Mouse (Mus musculus): ENCODE data around the gene Ubb. TPM values are rescaled to one million over a fixed set of nuclear protein-coding genes. Genes with fewer than 3 reads are reported as not detected.

Ubb gene
- polyA plus RNA-seq, 1 experiment from 2014 or later, result 1,645 TPM

GRCm38 (mm10) chr11:62568300-62568699, 17.3 kb downstream of the Ubb start:
- no peak for ATAC-seq (ENCODE audit: low read depth)
- H3K4me1 ChIP-seq (ENCODE audit: control insufficient read depth, low read depth, low read length), result no peaks in the 10 kb centered on the region
- no peak overlapping the region for H3K4me3 ChIP-seq (ENCODE audit: low read depth, low read length)
- H3K4me2 ChIP-seq (ENCODE audit: low read depth, low read length), result no peak overlapping the region
- H3K9ac ChIP-seq (ENCODE audit: low read depth, low read length), result no peak overlapping the region
- no peaks in the 10 kb centered on the region for H3K36me3 ChIP-seq (ENCODE audit: control insufficient read depth, insufficient read depth)
- whole genome bisulfite sequencing (ENCODE audit: insufficient replicate concordance), result 38% methylated on average over 3 of the region's 3 CpGs
- no peaks in the 10 kb centered on the region for H3K27me3 ChIP-seq (ENCODE audit: control insufficient read depth, insufficient read depth, low read depth, low read length)
- no peaks in the 10 kb centered on the region for H3K9me3 ChIP-seq (replicated peaks; ENCODE audit: control insufficient read depth, low read length)
- no peak overlapping the region for H3K27ac ChIP-seq (ENCODE audit: low read length)

- ATAC-seq (ENCODE audit: low read depth), result no peak
- Histone ChIP-seq H3K4me2 (ENCODE audit: low read depth, low read length) (peak within 1 kb of the TSS; percentile 96), H3K9ac (ENCODE audit: low read depth, low read length) (peak within 1 kb of the TSS; percentile 63), H3K9me3 (replicated peaks; ENCODE audit: control insufficient read depth, low read length) (no peaks in the 10 kb centered on the region), H3K36me3 (ENCODE audit: control insufficient read depth, insufficient read depth) (no peaks in the 10 kb centered on the region), H3K4me1 (ENCODE audit: control insufficient read depth, low read depth, low read length) (peaks cover 23% of the 10 kb centered on the region), H3K4me3 (ENCODE audit: low read depth, low read length) (peak within 1 kb of the TSS; percentile 67), H3K27ac (ENCODE audit: low read length) (no peak within 1 kb of the TSS), H3K27me3 (ENCODE audit: control insufficient read depth, insufficient read depth, low read depth, low read length) (no peaks in the 10 kb centered on the region)
- WGBS (ENCODE audit: insufficient replicate concordance), result 44% methylated on average over 6 of the region's 6 CpGs
These were observed 23.2 kb downstream of the Ubb start, which contains the start of gene Trpv2 for GRCm38 (mm10) chr11:62573959-62574702. Gene Trpv2, plus strand, starts transcription at chr11:62574486.

- Histone ChIP-seq H3K9ac (ENCODE audit: low read depth, low read length) (no peak overlapping the region), H3K27ac (ENCODE audit: low read length) (no peak overlapping the region), H3K4me1 (ENCODE audit: control insufficient read depth, low read depth, low read length) (peaks cover 23% of the 10 kb centered on the region), H3K4me2 (ENCODE audit: low read depth, low read length) (peak overlapping the region; percentile 96), H3K27me3 (ENCODE audit: control insufficient read depth, insufficient read depth, low read depth, low read length) (no peaks in the 10 kb centered on the region), H3K4me3 (ENCODE audit: low read depth, low read length) (no peak overlapping the region), H3K36me3 (ENCODE audit: control insufficient read depth, insufficient read depth) (no peaks in the 10 kb centered on the region), H3K9me3 (replicated peaks; ENCODE audit: control insufficient read depth, low read length) (no peaks in the 10 kb centered on the region)
- whole genome bisulfite sequencing (ENCODE audit: insufficient replicate concordance), result 53% methylated on average over 4 of the region's 4 CpGs
- no peak for ATAC-seq (ENCODE audit: low read depth)
These were observed 23.7 kb downstream of the Ubb start for GRCm38 (mm10) chr11:62574703-62575085.

GRCm38 (mm10) chr11:62575297-62575658, 24.3 kb downstream of the Ubb start:
- peaks cover 23% of the 10 kb centered on the region for H3K4me1 ChIP-seq (ENCODE audit: control insufficient read depth, low read depth, low read length)

GRCm38 (mm10) chr11:62575659-62576438, 24.9 kb downstream of the Ubb start:
- Histone ChIP-seq H3K9ac (ENCODE audit: low read depth, low read length) (peak overlapping the region; percentile 63), H3K4me2 (ENCODE audit: low read depth, low read length) (peak overlapping the region; percentile 96), H3K4me3 (ENCODE audit: low read depth, low read length) (peak overlapping the region; percentile 67), H3K4me1 (ENCODE audit: control insufficient read depth, low read depth, low read length) (peaks cover 23% of the 10 kb centered on the region), H3K27ac (ENCODE audit: low read length) (peak overlapping the region; percentile 61), H3K9me3 (replicated peaks; ENCODE audit: control insufficient read depth, low read length) (no peaks in the 10 kb centered on the region), H3K36me3 (ENCODE audit: control insufficient read depth, insufficient read depth) (no peaks in the 10 kb centered on the region), H3K27me3 (ENCODE audit: control insufficient read depth, insufficient read depth, low read depth, low read length) (no peaks in the 10 kb centered on the region)
- peak; percentile 72 for ATAC-seq (ENCODE audit: low read depth)
- 3% methylated on average over 27 of the region's 27 CpGs for WGBS (ENCODE audit: insufficient replicate concordance)

More at GRCm38 (mm10) chr11:62575297-62575658, 24.3 kb downstream of the Ubb start:
- H3K4me3 ChIP-seq (ENCODE audit: low read depth, low read length), result peak overlapping the region; percentile 67
- H3K9me3 ChIP-seq (replicated peaks; ENCODE audit: control insufficient read depth, low read length), result no peaks in the 10 kb centered on the region
- H3K4me2 ChIP-seq (ENCODE audit: low read depth, low read length), result peak overlapping the region; percentile 96
- peak; percentile 62 for ATAC-seq (ENCODE audit: low read depth)
- no peaks in the 10 kb centered on the region for H3K36me3 ChIP-seq (ENCODE audit: control insufficient read depth, insufficient read depth)
- peak overlapping the region; percentile 61; the same call in 1 of the 2 replicates for H3K27ac ChIP-seq (ENCODE audit: low read length)
- no peaks in the 10 kb centered on the region for H3K27me3 ChIP-seq (ENCODE audit: control insufficient read depth, insufficient read depth, low read depth, low read length)
- H3K9ac ChIP-seq (ENCODE audit: low read depth, low read length), result peak overlapping the region; percentile 63
- 1% methylated on average over 9 of the region's 9 CpGs for WGBS (ENCODE audit: insufficient replicate concordance)

- Histone ChIP-seq H3K36me3 (ENCODE audit: control insufficient read depth, insufficient read depth) (no peaks in the 10 kb centered on the region), H3K9me3 (replicated peaks; ENCODE audit: control insufficient read depth, low read length) (no peaks in the 10 kb centered on the region), H3K4me2 (ENCODE audit: low read depth, low read length) (peak overlapping the region; percentile 96), H3K4me1 (ENCODE audit: control insufficient read depth, low read depth, low read length) (peaks cover 23% of the 10 kb centered on the region), H3K9ac (ENCODE audit: low read depth, low read length) (peak overlapping the region; percentile 63), H3K4me3 (ENCODE audit: low read depth, low read length) (peak overlapping the region; percentile 67), H3K27me3 (ENCODE audit: control insufficient read depth, insufficient read depth, low read depth, low read length) (no peaks in the 10 kb centered on the region), H3K27ac (ENCODE audit: low read length) (peak overlapping the region; percentile 61)
- 12% methylated on average over 16 of the region's 16 CpGs for WGBS (ENCODE audit: insufficient replicate concordance)
- peak; percentile 57 for ATAC-seq (ENCODE audit: low read depth)
These were observed 25.7 kb downstream of the Ubb start for GRCm38 (mm10) chr11:62576530-62577152.

- H3K4me3 ChIP-seq (ENCODE audit: low read depth, low read length), result no peak overlapping the region
- no peak overlapping the region for H3K9ac ChIP-seq (ENCODE audit: low read depth, low read length)
- H3K4me2 ChIP-seq (ENCODE audit: low read depth, low read length), result no peak overlapping the region
- no peak overlapping the region for H3K27ac ChIP-seq (ENCODE audit: low read length)
- no peaks in the 10 kb centered on the region; the same call in 1 of the 2 replicates for H3K36me3 ChIP-seq (ENCODE audit: control insufficient read depth, insufficient read depth)
- no peak for ATAC-seq (ENCODE audit: low read depth)
- H3K9me3 ChIP-seq (replicated peaks; ENCODE audit: control insufficient read depth, low read length), result no peaks in the 10 kb centered on the region
- no peaks in the 10 kb centered on the region for H3K27me3 ChIP-seq (ENCODE audit: control insufficient read depth, insufficient read depth, low read depth, low read length)
- H3K4me1 ChIP-seq (ENCODE audit: control insufficient read depth, low read depth, low read length), result peaks cover 8% of the 10 kb centered on the region
- 84% methylated on average over 6 of the region's 6 CpGs for WGBS (ENCODE audit: insufficient replicate concordance)
These were observed 32.1 kb downstream of the Ubb start for GRCm38 (mm10) chr11:62583031-62583430.

- H3K4me3 ChIP-seq (ENCODE audit: low read depth, low read length), result no peak overlapping the region
- no peaks in the 10 kb centered on the region for H3K27me3 ChIP-seq (ENCODE audit: control insufficient read depth, insufficient read depth, low read depth, low read length)
- no peak for ATAC-seq (ENCODE audit: low read depth)
- H3K9ac ChIP-seq (ENCODE audit: low read depth, low read length), result no peak overlapping the region
- no peaks in the 10 kb centered on the region for H3K9me3 ChIP-seq (replicated peaks; ENCODE audit: control insufficient read depth, low read length)
- H3K27ac ChIP-seq (ENCODE audit: low read length), result no peak overlapping the region
- no peak overlapping the region for H3K4me2 ChIP-seq (ENCODE audit: low read depth, low read length)
- WGBS (ENCODE audit: insufficient replicate concordance), result 59% methylated on average over 9 of the region's 9 CpGs
- H3K4me1 ChIP-seq (ENCODE audit: control insufficient read depth, low read depth, low read length), result peaks cover 8% of the 10 kb centered on the region
- no peaks in the 10 kb centered on the region; the same call in 1 of the 2 replicates for H3K36me3 ChIP-seq (ENCODE audit: control insufficient read depth, insufficient read depth)
These were observed 33.8 kb downstream of the Ubb start for GRCm38 (mm10) chr11:62584671-62585206.

Data from liver, embryonic 16.5 days (tissue).